Mouse (Mus musculus) heart, embryonic 13.5 days (tissue): Measurements from ENCODE around the gene Pou2f1. TPM values are rescaled to one million over a fixed set of nuclear protein-coding genes. Genes with fewer than 3 reads are reported as not detected.

Source experiments
- ATAC-seq: fragments of 200-750 bp; cut with Nextera tagmentation; 2 replicates; pipeline ENCODE4 v1.8.0; 2017; ENCODE audit warnings: moderate TSS enrichment; ENCODE audit not compliant: insufficient number of reproducible peaks, low FRiP score, low TSS enrichment; ENCODE audit errors: extremely low read depth
- H3K27ac ChIP-seq: fragments of 300-500 bp; sonication (generic); replicated peaks from 2 replicates; pipeline ENCODE4 v1.5.1; 2015; ENCODE audit warnings: moderate library complexity, mild to moderate bottlenecking, inconsistent platforms
- H3K27me3 ChIP-seq: fragments of 300-500 bp; sonication (generic); replicated peaks from 2 replicates; pipeline ENCODE4 v1.6.1; 2015; ENCODE audit warnings: mild to moderate bottlenecking, inconsistent platforms
- H3K36me3 ChIP-seq: fragments of 300-500 bp; sonication (generic); 2 replicates; pipeline ENCODE4 v1.6.1; 2015; ENCODE audit warnings: mild to moderate bottlenecking, inconsistent platforms
- H3K4me1 ChIP-seq: fragments of 300-500 bp; sonication (generic); 2 replicates; pipeline ENCODE4 v1.6.1; 2015; ENCODE audit warnings: inconsistent platforms
- H3K4me2 ChIP-seq: fragments of 300-500 bp; sonication (generic); 2 replicates; pipeline ENCODE4 v1.6.1; 2015; ENCODE audit warnings: inconsistent platforms, mild to moderate bottlenecking, moderate library complexity
- H3K4me3 ChIP-seq: fragments of 300-500 bp; sonication (generic); 2 replicates; pipeline ENCODE4 v1.5.1; 2015; ENCODE audit warnings: moderate library complexity, mild to moderate bottlenecking, inconsistent platforms
- H3K9ac ChIP-seq: fragments of 300-500 bp; sonication (generic); 2 replicates; pipeline ENCODE4 v1.6.1; 2015; ENCODE audit warnings: inconsistent platforms, mild to moderate bottlenecking, moderate library complexity
- H3K9me3 ChIP-seq: fragments of 300-500 bp; sonication (generic); 2 replicates; pipeline ENCODE4 v1.6.1; 2016; ENCODE audit warnings: inconsistent platforms
- WGBS: fragments of 180-500 bp; shearing (Covaris S2); methylation state at CpG from one replicate; pipeline ENCODE4 v1.1.7; 2015; ENCODE audit warnings: mixed read lengths; 5-methylcytosine and 5-hydroxymethylcytosine counted together
- polyA plus RNA-seq: library from polyadenylated mRNA; unstranded; fragments of >200 nt; fragmentation: Nextera tagmentation; extraction: Ambion mirVana; gene quantifications from 2 replicates; pipeline ENCODE4 v1.2.1, GENCODE M21; 2015

Pou2f1 gene
- polyA plus RNA-seq, 1 experiment from 2014 or later: 9.3 TPM

- H3K27ac ChIP-seq: no peak overlapping the region
- no peak overlapping the region for H3K9ac ChIP-seq
- peaks cover 15% of the 10 kb centered on the region for H3K4me1 ChIP-seq
- H3K36me3 ChIP-seq: no peaks in the 10 kb centered on the region
- H3K4me2 ChIP-seq: no peak overlapping the region
- no peak overlapping the region for H3K4me3 ChIP-seq
- no peaks in the 10 kb centered on the region for H3K9me3 ChIP-seq
- ATAC-seq: no peak
- 69% methylated on average over 17 of the region's 17 CpGs for WGBS
- peaks cover 34% of the 10 kb centered on the region for H3K27me3 ChIP-seq
Measured at GRCm38 (mm10) chr1:165849458-165850445, 152.7 kb downstream of the Pou2f1 start.

GRCm38 (mm10) chr1:165848881-165849280 lies 153.6 kb downstream of the Pou2f1 start:
- no peak overlapping the region for H3K9ac ChIP-seq
- WGBS: 41% methylated on average over 4 of the region's 4 CpGs
- peaks cover 21% of the 10 kb centered on the region for H3K4me1 ChIP-seq
- no peak for ATAC-seq
- H3K4me2 ChIP-seq: peak overlapping the region; percentile 16; the same call in 1 of the 2 replicates
- H3K4me3 ChIP-seq: no peak overlapping the region
- H3K27me3 ChIP-seq: peaks cover 43% of the 10 kb centered on the region
- no peak overlapping the region for H3K27ac ChIP-seq
- no peaks in the 10 kb centered on the region for H3K9me3 ChIP-seq
- no peaks in the 10 kb centered on the region for H3K36me3 ChIP-seq

DNA sequence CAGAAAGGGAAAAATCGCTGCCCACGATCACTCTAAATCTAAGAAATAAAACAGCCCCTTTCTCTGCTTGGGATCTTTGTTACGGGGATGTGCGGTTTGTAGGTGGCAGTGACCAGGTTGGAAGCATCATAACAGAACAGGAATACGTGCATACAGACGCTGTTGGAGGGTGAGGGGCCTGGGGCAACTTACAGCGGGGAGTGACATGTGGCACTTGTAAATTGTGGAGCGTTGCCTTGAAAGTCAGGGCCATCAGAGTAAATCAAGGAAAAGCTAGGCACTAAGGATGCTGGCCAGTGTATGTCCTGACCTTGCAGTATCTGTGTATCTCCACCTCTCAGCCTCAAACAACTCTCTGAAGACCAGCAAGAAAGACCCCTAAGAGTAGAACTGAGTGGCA lies 154.1 kb downstream of the Pou2f1 start:
- H3K27ac ChIP-seq: no peak overlapping the region
- H3K36me3 ChIP-seq: no peaks in the 10 kb centered on the region
- WGBS: 81% methylated on average over 8 of the region's 8 CpGs
- H3K9ac ChIP-seq: no peak overlapping the region
- peak overlapping the region; percentile 16; the same call in 1 of the 2 replicates for H3K4me2 ChIP-seq
- H3K9me3 ChIP-seq: no peaks in the 10 kb centered on the region
- H3K4me1 ChIP-seq: peaks cover 21% of the 10 kb centered on the region
- no peak overlapping the region for H3K4me3 ChIP-seq
- ATAC-seq: no peak
- peaks cover 47% of the 10 kb centered on the region for H3K27me3 ChIP-seq

GRCm38 (mm10) chr1:165845366-165845765 lies 157.1 kb downstream of the Pou2f1 start:
- Histone ChIP-seq H3K4me1 (peaks cover 30% of the 10 kb centered on the region), H3K27me3 (peaks cover 62% of the 10 kb centered on the region), H3K36me3 (no peaks in the 10 kb centered on the region), H3K4me3 (peak overlapping the region; percentile 67), H3K4me2 (peak overlapping the region; percentile 100), H3K9ac (peak overlapping the region; percentile 77), H3K27ac (no peak overlapping the region), H3K9me3 (no peaks in the 10 kb centered on the region)
- no peak for ATAC-seq
- WGBS: 5% methylated on average over 14 of the region's 14 CpGs

DNA sequence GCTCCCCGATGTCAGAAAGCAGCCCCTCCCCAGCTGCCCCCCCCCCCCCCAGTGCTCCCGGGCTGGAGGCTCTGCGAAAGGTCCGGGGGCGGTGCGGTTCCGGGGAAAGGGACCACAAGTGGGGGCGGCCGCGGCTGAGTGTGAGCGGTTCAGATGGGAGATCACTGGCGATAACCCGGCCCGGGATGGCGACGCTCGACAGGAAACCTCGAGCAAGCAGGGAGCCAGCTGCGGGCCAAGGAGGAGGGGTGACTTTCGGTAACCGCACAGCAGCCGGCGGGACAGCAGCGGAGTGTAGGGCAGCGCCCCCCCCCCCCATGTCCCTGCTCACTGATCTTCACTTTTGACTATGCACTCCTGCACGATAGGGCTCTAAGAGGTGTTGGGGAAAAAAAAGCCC lies 157.5 kb downstream of the Pou2f1 start:
- Histone ChIP-seq H3K4me1 (peaks cover 30% of the 10 kb centered on the region), H3K9ac (peak overlapping the region; percentile 77), H3K27me3 (peaks cover 66% of the 10 kb centered on the region), H3K4me3 (peak overlapping the region; percentile 67), H3K9me3 (no peaks in the 10 kb centered on the region), H3K27ac (no peak overlapping the region), H3K36me3 (no peaks in the 10 kb centered on the region), H3K4me2 (peak overlapping the region; percentile 100)
- no peak for ATAC-seq
- under 1% methylated on average over 26 of the region's 26 CpGs for WGBS

DNA sequence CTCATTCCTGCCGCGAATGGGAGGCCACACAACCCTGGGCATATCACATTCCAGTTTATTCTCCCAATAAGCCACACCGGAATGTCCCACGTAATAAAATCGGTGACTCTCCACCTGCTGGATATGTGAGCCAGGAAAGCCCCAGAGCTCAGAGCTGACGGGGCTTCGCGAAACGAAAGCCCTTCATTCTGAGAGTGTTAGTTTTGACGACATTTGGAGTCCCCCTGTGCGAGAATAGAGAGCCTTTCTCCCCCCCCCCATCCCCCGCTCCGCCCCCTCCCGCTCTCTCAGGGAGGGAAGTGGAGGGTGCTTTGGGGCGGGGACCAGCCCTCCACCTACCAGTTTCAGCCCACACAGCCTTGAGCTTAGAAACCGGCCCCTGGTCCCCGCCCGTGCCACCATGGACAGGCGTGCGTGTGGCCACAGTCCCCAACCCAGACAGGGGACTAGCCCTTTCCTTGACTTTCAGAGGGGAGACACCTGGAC lies 158.0 kb downstream of the Pou2f1 start:
- peak overlapping the region; percentile 67 for H3K4me3 ChIP-seq
- H3K9me3 ChIP-seq: no peaks in the 10 kb centered on the region
- H3K4me1 ChIP-seq: peaks cover 30% of the 10 kb centered on the region
- no peaks in the 10 kb centered on the region for H3K36me3 ChIP-seq
- peak overlapping the region; percentile 100 for H3K4me2 ChIP-seq
- H3K27ac ChIP-seq: no peak overlapping the region
- H3K9ac ChIP-seq: peak overlapping the region; percentile 77
- H3K27me3 ChIP-seq: peaks cover 70% of the 10 kb centered on the region
- ATAC-seq: no peak
- 2% methylated on average over 18 of the region's 20 CpGs for WGBS

DNA sequence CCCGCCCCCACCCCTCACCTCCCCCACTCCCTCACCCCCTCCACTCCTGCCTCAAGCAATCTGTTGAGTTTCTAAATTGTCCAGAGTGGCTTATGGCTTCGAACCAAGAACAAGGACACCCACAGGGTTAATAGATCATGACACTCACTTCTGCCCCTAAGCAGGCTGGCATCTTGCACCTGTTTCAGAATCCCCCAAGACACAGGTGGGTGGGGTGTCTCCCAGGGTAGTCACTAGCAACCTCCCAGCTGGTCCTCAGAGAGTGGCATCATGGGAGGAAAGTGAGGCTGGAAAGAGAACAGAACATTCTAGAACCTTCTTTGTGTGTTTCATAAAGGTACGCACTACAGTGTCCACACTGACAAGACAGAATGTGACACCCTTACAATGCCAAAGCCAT lies 158.9 kb downstream of the Pou2f1 start:
- Histone ChIP-seq H3K9ac (no peak overlapping the region), H3K9me3 (no peaks in the 10 kb centered on the region), H3K4me1 (peaks cover 22% of the 10 kb centered on the region), H3K27ac (no peak overlapping the region), H3K27me3 (peaks cover 78% of the 10 kb centered on the region), H3K4me3 (no peak overlapping the region), H3K4me2 (no peak overlapping the region), H3K36me3 (no peaks in the 10 kb centered on the region)
- 75% methylated on average over 3 of the region's 3 CpGs for WGBS
- ATAC-seq: no peak

- Histone ChIP-seq H3K4me3 (no peak overlapping the region), H3K9me3 (no peaks in the 10 kb centered on the region), H3K4me1 (peaks cover 29% of the 10 kb centered on the region), H3K27me3 (peaks cover 88% of the 10 kb centered on the region), H3K9ac (no peak overlapping the region), H3K27ac (no peak overlapping the region), H3K4me2 (no peak overlapping the region), H3K36me3 (no peaks in the 10 kb centered on the region)
- no peak for ATAC-seq
- whole genome bisulfite sequencing: 88% methylated on average over 7 of the region's 7 CpGs
Measured at GRCm38 (mm10) chr1:165842170-165842569, 160.3 kb downstream of the Pou2f1 start.

GRCm38 (mm10) chr1:165840548-165841230 lies 161.8 kb downstream of the Pou2f1 start:
- 10% methylated on average over 31 of the region's 31 CpGs for WGBS
- Histone ChIP-seq H3K36me3 (no peaks in the 10 kb centered on the region), H3K27me3 (peaks cover 86% of the 10 kb centered on the region), H3K4me3 (peak overlapping the region; percentile 56), H3K27ac (no peak overlapping the region), H3K9ac (peak overlapping the region; percentile 81), H3K4me1 (peaks cover 43% of the 10 kb centered on the region), H3K4me2 (peak overlapping the region; percentile 87), H3K9me3 (no peaks in the 10 kb centered on the region)
- ATAC-seq: no peak

GRCm38 (mm10) chr1:165839201-165839600 lies 163.3 kb downstream of the Pou2f1 start:
- WGBS: 67% methylated on average over 4 of the region's 4 CpGs
- no peaks in the 10 kb centered on the region for H3K9me3 ChIP-seq
- H3K36me3 ChIP-seq: no peaks in the 10 kb centered on the region
- no peak overlapping the region for H3K9ac ChIP-seq
- H3K27ac ChIP-seq: no peak overlapping the region
- no peak overlapping the region for H3K4me3 ChIP-seq
- peaks cover 78% of the 10 kb centered on the region for H3K27me3 ChIP-seq
- no peak overlapping the region for H3K4me2 ChIP-seq
- peaks cover 34% of the 10 kb centered on the region for H3K4me1 ChIP-seq
- no peak for ATAC-seq

DNA sequence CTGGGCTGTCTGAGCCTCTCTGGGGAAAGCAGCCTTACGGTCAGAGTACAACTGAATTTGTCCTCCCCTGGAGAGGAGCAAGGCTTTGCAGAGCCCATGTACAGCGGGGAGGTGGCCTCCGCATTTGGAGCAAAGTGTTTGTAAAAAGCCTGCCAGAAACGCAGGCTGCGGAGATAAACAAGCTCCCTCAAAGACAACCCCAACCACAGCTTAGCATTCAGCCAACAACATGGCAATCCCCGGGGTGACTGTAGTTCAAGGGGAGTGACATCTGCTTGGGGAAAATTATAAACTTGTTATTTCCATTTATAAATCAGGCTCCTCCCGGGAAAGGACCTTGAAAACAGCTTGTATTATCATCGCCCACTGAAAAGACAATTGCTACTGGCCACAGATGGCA lies 164.9 kb downstream of the Pou2f1 start:
- H3K27ac ChIP-seq: no peak overlapping the region
- H3K4me1 ChIP-seq: peaks cover 34% of the 10 kb centered on the region
- WGBS: 35% methylated on average over 8 of the region's 8 CpGs
- H3K9me3 ChIP-seq: no peaks in the 10 kb centered on the region
- no peak overlapping the region for H3K4me3 ChIP-seq
- ATAC-seq: no peak
- H3K9ac ChIP-seq: no peak overlapping the region
- H3K4me2 ChIP-seq: no peak overlapping the region
- H3K36me3 ChIP-seq: no peaks in the 10 kb centered on the region
- peaks cover 62% of the 10 kb centered on the region for H3K27me3 ChIP-seq
